Mouse (Mus musculus) bone marrow macrophage, adult 2 months (primary cell): ENCODE results near the gene Rps6kc1.

ENCODE experiments used
- CTCF ChIP-seq: IDR thresholded peaks from 2 replicates; pipeline ENCODE4 v1.5.1; 2012; ENCODE audit warnings: low read depth, mild to moderate bottlenecking, low read length, moderate library complexity
- POLR2A ChIP-seq: IDR thresholded peaks from 2 replicates; pipeline ENCODE4 v1.6.1; 2012; ENCODE audit warnings: mild to moderate bottlenecking, low read depth, low read length, borderline replicate concordance

DNA sequence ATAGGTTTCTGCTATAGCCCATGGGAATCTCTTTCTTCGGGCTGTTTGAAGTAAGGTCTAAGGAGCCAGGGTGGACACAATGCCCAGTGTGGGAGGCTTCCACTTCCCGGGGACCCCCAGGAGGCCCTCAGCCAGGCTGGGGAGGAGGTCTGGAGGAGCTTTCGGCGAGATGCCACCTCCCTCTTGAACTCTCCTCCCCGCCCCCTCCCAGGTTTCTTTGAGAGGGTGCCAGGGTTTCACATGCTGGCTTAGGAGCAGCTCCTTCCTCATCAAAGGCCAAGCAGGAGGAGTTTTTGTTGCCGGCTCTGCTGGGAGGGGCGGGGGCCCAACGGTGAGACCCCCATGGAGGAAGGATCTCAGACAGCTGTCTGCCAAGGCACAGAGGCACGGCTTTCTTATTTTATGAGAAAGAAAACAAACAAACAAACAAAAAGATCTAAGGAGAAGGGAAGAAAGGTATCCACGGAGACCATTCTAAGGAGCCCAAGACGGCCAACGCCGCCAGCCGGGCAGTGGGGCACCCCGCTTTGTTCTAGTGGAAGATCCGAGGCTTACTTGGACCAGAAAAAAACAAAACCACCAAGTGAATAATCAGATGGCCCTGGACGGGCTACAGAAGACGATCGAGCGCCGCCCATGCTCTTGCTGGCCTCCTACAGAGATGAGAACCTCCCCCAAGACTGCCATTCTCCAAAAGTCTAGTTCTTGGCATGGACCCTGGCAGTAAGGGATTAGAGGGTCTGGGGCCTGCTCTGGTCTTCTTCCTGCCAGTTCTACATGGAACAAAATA is 186.8 kb downstream of the Rps6kc1 start:
- no peak for TF ChIP-seq POLR2A
- TF ChIP-seq CTCF, result no peak
